Mouse (Mus musculus) neural tube, embryonic 12.5 days (tissue): ENCODE measurements around the gene Lin52. TPM values are rescaled to one million over a fixed set of nuclear protein-coding genes. Genes with fewer than 3 reads are reported as not detected.

Experiments
- ATAC-seq: fragments of 200-750 bp; cut with Nextera tagmentation; 2 replicates; pipeline ENCODE4 v1.8.0; 2017; ENCODE audit warnings: low read depth, mild to moderate bottlenecking, moderate TSS enrichment, moderate library complexity; ENCODE audit not compliant: low FRiP score
- H3K27ac ChIP-seq: fragments of 300-500 bp; sonication (generic); 2 replicates; pipeline ENCODE4 v1.5.1; 2016
- H3K27me3 ChIP-seq: fragments of 300-500 bp; sonication (generic); replicated peaks from 2 replicates; pipeline ENCODE4 v1.6.1; 2016; ENCODE audit warnings: mild to moderate bottlenecking
- H3K36me3 ChIP-seq: fragments of 300-500 bp; sonication (generic); 2 replicates; pipeline ENCODE4 v1.6.1; 2016; ENCODE audit warnings: mild to moderate bottlenecking
- H3K4me1 ChIP-seq: fragments of 300-500 bp; sonication (generic); 2 replicates; pipeline ENCODE4 v1.6.1; 2016
- H3K4me2 ChIP-seq: fragments of 300-500 bp; sonication (generic); replicated peaks from 2 replicates; pipeline ENCODE4 v1.6.1; 2016; ENCODE audit warnings: mild to moderate bottlenecking
- H3K4me3 ChIP-seq: fragments of 300-500 bp; sonication (generic); 2 replicates; pipeline ENCODE4 v1.5.1; 2016
- H3K9ac ChIP-seq: fragments of 300-500 bp; sonication (generic); 2 replicates; pipeline ENCODE4 v1.6.1; 2016; ENCODE audit warnings: mild to moderate bottlenecking
- H3K9me3 ChIP-seq: fragments of 300-500 bp; sonication (generic); 2 replicates; pipeline ENCODE4 v1.6.1; 2016; ENCODE audit warnings: mild to moderate bottlenecking
- WGBS: fragments of 180-500 bp; shearing (Covaris S2); methylation state at CpG from one replicate; pipeline ENCODE4 v1.1.7; 2016; 5-methylcytosine and 5-hydroxymethylcytosine counted together
- polyA plus RNA-seq: library from polyadenylated mRNA; unstranded; fragments of >200 nt; fragmentation: Nextera tagmentation; extraction: Ambion mirVana; gene quantifications from 2 replicates; pipeline ENCODE4 v1.2.1, GENCODE M21; 2016

Lin52 gene
- polyA plus RNA-seq, 1 experiment from 2014 or later = 33.1 TPM

- no peaks in the 10 kb centered on the region for H3K9me3 ChIP-seq
- no peak overlapping the region for H3K9ac ChIP-seq
- no peaks in the 10 kb centered on the region for H3K4me1 ChIP-seq
- H3K4me2 ChIP-seq = no peak overlapping the region
- H3K4me3 ChIP-seq = no peak overlapping the region
- no peak overlapping the region for H3K27ac ChIP-seq
- 52% methylated on average over 8 of the region's 8 CpGs for WGBS
- no peaks in the 10 kb centered on the region for H3K36me3 ChIP-seq
- H3K27me3 ChIP-seq = no peaks in the 10 kb centered on the region
- ATAC-seq = no peak
Measured at GRCm38 (mm10) chr12:84555218-84555617, 104.0 kb downstream of the Lin52 start.

GRCm38 (mm10) chr12:84562558-84562957 lies 111.3 kb downstream of the Lin52 start:
- Histone ChIP-seq H3K4me1 (no peaks in the 10 kb centered on the region), H3K36me3 (no peaks in the 10 kb centered on the region), H3K9me3 (no peaks in the 10 kb centered on the region), H3K27me3 (peaks cover 13% of the 10 kb centered on the region), H3K27ac (no peak overlapping the region), H3K4me2 (no peak overlapping the region), H3K9ac (no peak overlapping the region), H3K4me3 (no peak overlapping the region)
- 54% methylated on average over 4 of the region's 4 CpGs for WGBS
- ATAC-seq = no peak

- no peaks in the 10 kb centered on the region for H3K9me3 ChIP-seq
- H3K27me3 ChIP-seq = peaks cover 62% of the 10 kb centered on the region
- H3K36me3 ChIP-seq = no peaks in the 10 kb centered on the region
- H3K4me2 ChIP-seq = no peak overlapping the region
- H3K9ac ChIP-seq = no peak overlapping the region
- 78% methylated on average over 6 of the region's 6 CpGs for WGBS
- no peak overlapping the region for H3K27ac ChIP-seq
- ATAC-seq = no peak
- H3K4me1 ChIP-seq = peaks cover 17% of the 10 kb centered on the region
- no peak overlapping the region for H3K4me3 ChIP-seq
Measured at GRCm38 (mm10) chr12:84567576-84567975, 116.4 kb downstream of the Lin52 start.

- no peak for ATAC-seq
- Histone ChIP-seq H3K27me3 (peaks cover 77% of the 10 kb centered on the region), H3K9ac (no peak within 1 kb of the TSS)
Measured at GRCm38 (mm10) chr12:84569336-84569970, 118.2 kb downstream of the Lin52 start, which contains the start of gene Vsx2. TSS of gene Vsx2 (plus strand) at chr12:84569762.

GRCm38 (mm10) chr12:84569976-84570693 lies 118.9 kb downstream of the Lin52 start:
- WGBS = 1% methylated on average over 40 of the region's 40 CpGs

More at GRCm38 (mm10) chr12:84569336-84569970, 118.2 kb downstream of the Lin52 start, which contains the start of gene Vsx2:
- H3K36me3 ChIP-seq = no peaks in the 10 kb centered on the region
- no peaks in the 10 kb centered on the region for H3K9me3 ChIP-seq
- peaks cover 17% of the 10 kb centered on the region for H3K4me1 ChIP-seq
- H3K4me3 ChIP-seq = peak within 1 kb of the TSS; percentile 22
- no peak within 1 kb of the TSS for H3K27ac ChIP-seq
- peak within 1 kb of the TSS; percentile 12; the same call in 1 of the 2 replicates for H3K4me2 ChIP-seq
- WGBS = under 1% methylated on average over 25 of the region's 25 CpGs

GRCm38 (mm10) chr12:84570694-84571415 lies 119.6 kb downstream of the Lin52 start:
- Histone ChIP-seq H3K27ac (no peak overlapping the region), H3K4me2 (no peak overlapping the region), H3K4me1 (peaks cover 17% of the 10 kb centered on the region), H3K9me3 (no peaks in the 10 kb centered on the region), H3K36me3 (no peaks in the 10 kb centered on the region), H3K4me3 (peak overlapping the region; percentile 22; the same call in 1 of the 2 replicates), H3K27me3 (peaks cover 90% of the 10 kb centered on the region), H3K9ac (no peak overlapping the region)
- ATAC-seq = no peak
- 1% methylated on average over 34 of the region's 34 CpGs for WGBS

More at GRCm38 (mm10) chr12:84569976-84570693, 118.9 kb downstream of the Lin52 start:
- Histone ChIP-seq H3K9me3 (no peaks in the 10 kb centered on the region), H3K36me3 (no peaks in the 10 kb centered on the region), H3K27ac (no peak overlapping the region), H3K4me2 (peak overlapping the region; percentile 12; the same call in 1 of the 2 replicates), H3K4me3 (peak overlapping the region; percentile 22), H3K4me1 (peaks cover 17% of the 10 kb centered on the region), H3K27me3 (peaks cover 83% of the 10 kb centered on the region), H3K9ac (no peak overlapping the region)
- no peak for ATAC-seq

GRCm38 (mm10) chr12:84571466-84572340 lies 120.5 kb downstream of the Lin52 start:
- WGBS = 1% methylated on average over 43 of the region's 43 CpGs
- Histone ChIP-seq H3K27ac (no peak overlapping the region), H3K4me3 (no peak overlapping the region), H3K27me3 (peaks cover 93% of the 10 kb centered on the region), H3K4me1 (peaks cover 17% of the 10 kb centered on the region), H3K4me2 (no peak overlapping the region), H3K9ac (0 out of 2 replicates have a peak overlapping the region, but pooled peaks have one; percentile 8), H3K36me3 (no peaks in the 10 kb centered on the region), H3K9me3 (no peaks in the 10 kb centered on the region)
- no peak for ATAC-seq

- H3K27ac ChIP-seq = no peak overlapping the region
- no peak overlapping the region for H3K9ac ChIP-seq
- 4% methylated on average over 7 of the region's 7 CpGs for WGBS
- peaks cover 17% of the 10 kb centered on the region for H3K4me1 ChIP-seq
- H3K4me3 ChIP-seq = no peak overlapping the region
- peaks cover 90% of the 10 kb centered on the region for H3K27me3 ChIP-seq
- H3K9me3 ChIP-seq = no peaks in the 10 kb centered on the region
- no peaks in the 10 kb centered on the region for H3K36me3 ChIP-seq
- ATAC-seq = no peak
- H3K4me2 ChIP-seq = no peak overlapping the region
Measured at GRCm38 (mm10) chr12:84572341-84572720, 121.1 kb downstream of the Lin52 start.

- H3K36me3 ChIP-seq = no peaks in the 10 kb centered on the region
- H3K4me2 ChIP-seq = no peak overlapping the region
- H3K4me3 ChIP-seq = no peak overlapping the region
- H3K9me3 ChIP-seq = no peaks in the 10 kb centered on the region
- H3K4me1 ChIP-seq = peaks cover 17% of the 10 kb centered on the region
- H3K27ac ChIP-seq = no peak overlapping the region
- H3K9ac ChIP-seq = no peak overlapping the region
- ATAC-seq = no peak
- WGBS = 18% methylated on average over 7 of the region's 7 CpGs
- peaks cover 87% of the 10 kb centered on the region for H3K27me3 ChIP-seq
Measured at GRCm38 (mm10) chr12:84573094-84573493, 121.9 kb downstream of the Lin52 start.

GRCm38 (mm10) chr12:84577768-84578439 lies 126.7 kb downstream of the Lin52 start:
- Histone ChIP-seq H3K9me3 (no peaks in the 10 kb centered on the region), H3K4me2 (no peak overlapping the region), H3K27ac (no peak overlapping the region), H3K4me3 (no peak overlapping the region), H3K9ac (no peak overlapping the region), H3K4me1 (no peaks in the 10 kb centered on the region), H3K27me3 (peaks cover 45% of the 10 kb centered on the region), H3K36me3 (no peaks in the 10 kb centered on the region)
- ATAC-seq = no peak
- WGBS = 78% methylated on average over 11 of the region's 11 CpGs

GRCm38 (mm10) chr12:84578440-84578770 lies 127.2 kb downstream of the Lin52 start:
- Histone ChIP-seq H3K36me3 (no peaks in the 10 kb centered on the region), H3K9ac (no peak overlapping the region), H3K27ac (no peak overlapping the region), H3K4me3 (no peak overlapping the region), H3K4me2 (no peak overlapping the region), H3K9me3 (no peaks in the 10 kb centered on the region), H3K27me3 (peaks cover 40% of the 10 kb centered on the region), H3K4me1 (no peaks in the 10 kb centered on the region)
- 51% methylated on average over 5 of the region's 5 CpGs for WGBS
- no peak for ATAC-seq
